Mouse (Mus musculus): Measurements from ENCODE around the gene Itgae. TPM values are rescaled to one million over a fixed set of nuclear protein-coding genes. Genes with fewer than 3 reads are reported as not detected.
A peak's percentile ranks its signal among the peaks of the same experiment; 100 is the strongest.

Gene Itgae
- polyA plus RNA-seq, 1 experiment from 2014 or later = 0.24 TPM

DNA sequence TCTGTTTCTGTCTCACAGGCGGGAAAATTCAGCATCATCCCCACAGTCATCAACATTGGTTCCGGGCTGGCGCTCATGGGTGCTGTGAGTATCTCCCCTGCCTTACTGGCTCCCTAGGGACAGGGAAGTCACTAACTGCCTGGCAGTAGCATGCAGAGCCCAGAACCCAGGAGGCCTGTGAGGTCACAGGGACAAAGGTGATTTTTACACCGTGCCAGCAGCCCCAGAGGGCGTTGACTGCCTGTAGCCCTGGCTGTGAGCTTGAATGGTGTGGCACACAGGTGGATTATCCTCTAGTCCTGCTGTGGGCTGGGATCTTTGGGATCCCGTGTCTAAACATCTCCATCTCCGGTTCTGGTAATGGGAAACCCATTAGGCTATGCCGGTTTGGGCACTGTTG lies 77.7 kb downstream of the Itgae start:
- Histone ChIP-seq H3K9me3 (ENCODE audit: control insufficient read depth, low read length) (no peaks in the 10 kb centered on the region), H3K9ac (replicated peaks; ENCODE audit: low read length) (no peak overlapping the region), H3K4me1 (ENCODE audit: control insufficient read depth, insufficient read depth, low read length) (no peaks in the 10 kb centered on the region), H3K36me3 (ENCODE audit: control insufficient read depth, insufficient read depth, low read length) (0 out of 2 replicates have a peak, but pooled peaks cover 2% of the 10 kb centered on the region), H3K27ac (replicated peaks; ENCODE audit: low read depth, low read length) (no peak overlapping the region), H3K4me2 (ENCODE audit: low read length) (no peak overlapping the region), H3K4me3 (replicated peaks; ENCODE audit: low read depth, low read length) (no peak overlapping the region), H3K27me3 (ENCODE audit: control insufficient read depth, insufficient read depth, low read length) (no peaks in the 10 kb centered on the region)
- WGBS = 82% methylated on average over 8 of the region's 8 CpGs
- ATAC-seq (ENCODE audit: low FRiP score, low TSS enrichment) (no peak), DNase-seq (no peak)

DNA sequence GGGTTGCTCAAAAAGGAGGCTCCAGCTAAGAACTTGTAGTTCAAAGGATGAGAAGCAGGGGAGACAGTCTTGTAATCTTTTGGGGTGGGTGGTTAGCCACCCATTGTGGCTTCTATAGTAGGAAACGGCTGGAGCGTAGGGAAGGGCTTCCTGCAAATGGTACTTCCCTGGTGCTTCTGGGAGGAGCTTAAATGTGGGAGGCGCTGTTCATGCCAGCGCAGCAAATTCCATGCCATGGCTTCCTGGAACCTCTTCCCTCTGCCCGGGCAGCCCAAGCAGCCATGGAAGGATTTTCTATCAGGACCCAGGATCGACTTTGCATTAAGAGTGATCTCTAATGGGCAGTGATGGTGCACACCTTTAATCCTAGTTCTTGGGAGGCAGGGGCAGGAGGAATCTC lies 78.2 kb downstream of the Itgae start:
- Histone ChIP-seq H3K4me1 (ENCODE audit: control insufficient read depth, insufficient read depth, low read length) (no peaks in the 10 kb centered on the region), H3K9ac (replicated peaks; ENCODE audit: low read length) (no peak overlapping the region), H3K27ac (replicated peaks; ENCODE audit: low read depth, low read length) (no peak overlapping the region), H3K36me3 (ENCODE audit: control insufficient read depth, insufficient read depth, low read length) (peaks cover 6% of the 10 kb centered on the region; the same call in 1 of the 2 replicates), H3K4me3 (replicated peaks; ENCODE audit: low read depth, low read length) (no peak overlapping the region), H3K27me3 (ENCODE audit: control insufficient read depth, insufficient read depth, low read length) (no peaks in the 10 kb centered on the region), H3K4me2 (ENCODE audit: low read length) (no peak overlapping the region), H3K9me3 (ENCODE audit: control insufficient read depth, low read length) (no peaks in the 10 kb centered on the region)
- ATAC-seq (ENCODE audit: low FRiP score, low TSS enrichment) (no peak), DNase-seq (no peak)
- 84% methylated on average over 6 of the region's 6 CpGs for WGBS

GRCm38 (mm10) chr11:73169231-73169630 lies 78.8 kb downstream of the Itgae start:
- 38% methylated on average over 4 of the region's 4 CpGs for WGBS
- Histone ChIP-seq H3K9me3 (ENCODE audit: control insufficient read depth, low read length) (no peaks in the 10 kb centered on the region), H3K27ac (replicated peaks; ENCODE audit: low read depth, low read length) (no peak overlapping the region), H3K4me3 (replicated peaks; ENCODE audit: low read depth, low read length) (no peak overlapping the region), H3K4me2 (ENCODE audit: low read length) (no peak overlapping the region), H3K9ac (replicated peaks; ENCODE audit: low read length) (no peak overlapping the region), H3K4me1 (ENCODE audit: control insufficient read depth, insufficient read depth, low read length) (no peaks in the 10 kb centered on the region), H3K36me3 (ENCODE audit: control insufficient read depth, insufficient read depth, low read length) (peaks cover 11% of the 10 kb centered on the region; the same call in 1 of the 2 replicates), H3K27me3 (ENCODE audit: control insufficient read depth, insufficient read depth, low read length) (no peaks in the 10 kb centered on the region)
- ATAC-seq (ENCODE audit: low FRiP score, low TSS enrichment) (no peak), DNase-seq (peak; percentile 73)

DNA sequence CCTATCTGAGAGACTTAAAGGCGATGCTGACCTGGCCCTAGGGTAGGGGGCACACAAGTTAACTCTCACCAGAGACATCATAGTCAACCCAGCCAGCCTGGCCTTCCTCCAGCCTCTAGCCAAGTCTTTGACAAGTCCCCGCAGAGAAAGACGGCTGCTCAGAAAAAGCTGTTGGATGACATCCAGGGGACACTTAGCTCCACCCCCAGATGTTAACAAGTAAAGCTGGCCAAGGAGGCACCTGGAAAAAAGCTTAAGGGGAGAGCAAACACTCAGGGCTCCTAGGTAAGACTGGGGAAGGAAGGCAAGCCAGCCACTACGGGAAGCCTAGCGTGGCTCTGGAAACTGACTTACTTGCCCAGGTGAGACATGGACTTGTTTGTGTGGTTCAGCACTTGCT lies 81.8 kb downstream of the Itgae start:
- 71% methylated on average over 5 of the region's 5 CpGs for WGBS
- H3K4me1 ChIP-seq (ENCODE audit: control insufficient read depth, insufficient read depth, low read length) = peaks cover 12% of the 10 kb centered on the region; the same call in 1 of the 2 replicates
- H3K27me3 ChIP-seq (ENCODE audit: control insufficient read depth, insufficient read depth, low read length) = no peaks in the 10 kb centered on the region
- H3K27ac ChIP-seq (replicated peaks; ENCODE audit: low read depth, low read length) = no peak overlapping the region
- ATAC-seq (ENCODE audit: low FRiP score, low TSS enrichment) (no peak), DNase-seq (no peak)
- no peak overlapping the region for H3K4me3 ChIP-seq (replicated peaks; ENCODE audit: low read depth, low read length)
- peaks cover 11% of the 10 kb centered on the region; the same call in 1 of the 2 replicates for H3K36me3 ChIP-seq (ENCODE audit: control insufficient read depth, insufficient read depth, low read length)
- H3K9me3 ChIP-seq (ENCODE audit: control insufficient read depth, low read length) = no peaks in the 10 kb centered on the region
- H3K4me2 ChIP-seq (ENCODE audit: low read length) = no peak overlapping the region
- no peak overlapping the region for H3K9ac ChIP-seq (replicated peaks; ENCODE audit: low read length)

DNA sequence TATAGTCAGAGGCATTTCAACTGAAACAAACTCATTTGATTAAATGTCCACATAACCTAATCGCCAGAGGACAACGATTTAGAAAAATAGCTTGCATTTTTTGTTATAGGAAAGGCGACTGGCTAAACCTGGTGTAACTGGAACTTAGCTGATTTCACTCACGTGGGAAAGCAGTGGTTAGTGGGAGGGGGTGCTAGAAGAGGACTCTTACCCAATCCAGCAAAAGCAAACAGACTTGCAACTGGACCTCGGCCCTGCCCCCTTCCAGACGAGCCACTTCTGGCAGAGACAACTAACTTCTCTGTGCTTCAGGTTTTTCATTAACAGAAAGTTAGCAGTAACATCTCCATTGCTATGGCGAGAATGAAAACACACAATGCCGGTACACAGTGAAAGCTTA lies 85.2 kb downstream of the Itgae start:
- Histone ChIP-seq H3K9me3 (ENCODE audit: control insufficient read depth, low read length) (no peaks in the 10 kb centered on the region), H3K4me3 (replicated peaks; ENCODE audit: low read depth, low read length) (peak overlapping the region; percentile 92), H3K27me3 (ENCODE audit: control insufficient read depth, insufficient read depth, low read length) (no peaks in the 10 kb centered on the region), H3K4me1 (ENCODE audit: control insufficient read depth, insufficient read depth, low read length) (peaks cover 26% of the 10 kb centered on the region), H3K36me3 (ENCODE audit: control insufficient read depth, insufficient read depth, low read length) (peaks cover 19% of the 10 kb centered on the region; the same call in 1 of the 2 replicates), H3K4me2 (ENCODE audit: low read length) (peak overlapping the region; percentile 72), H3K27ac (replicated peaks; ENCODE audit: low read depth, low read length) (no peak overlapping the region), H3K9ac (replicated peaks; ENCODE audit: low read length) (peak overlapping the region; percentile 82; the same call in 1 of the 2 replicates)
- ATAC-seq (ENCODE audit: low FRiP score, low TSS enrichment) (no peak), DNase-seq (no peak)
- 51% methylated on average over 8 of the region's 8 CpGs for WGBS

DNA sequence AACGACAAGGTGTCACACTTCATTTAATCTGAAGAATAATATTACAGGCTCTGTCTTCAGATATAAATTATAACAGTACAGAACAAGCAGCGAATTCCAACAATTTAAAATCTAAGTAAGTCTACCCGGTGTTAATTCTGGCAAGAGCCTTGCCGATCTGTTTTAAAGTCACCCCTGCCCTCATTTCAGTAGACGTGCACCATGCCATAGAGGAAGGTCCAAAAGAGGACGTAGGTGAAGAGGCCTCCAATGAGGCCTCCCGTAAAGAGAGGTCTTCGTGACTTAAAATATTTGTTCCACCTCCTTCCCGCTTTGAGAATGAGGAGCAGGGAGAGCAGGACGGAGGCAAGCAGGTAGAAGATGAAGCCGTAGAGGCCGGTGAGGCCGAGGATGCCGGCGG lies 85.8 kb downstream of the Itgae start:
- Histone ChIP-seq H3K36me3 (ENCODE audit: control insufficient read depth, insufficient read depth, low read length) (peaks cover 22% of the 10 kb centered on the region; the same call in 1 of the 2 replicates), H3K9ac (replicated peaks; ENCODE audit: low read length) (peak overlapping the region; percentile 82), H3K27me3 (ENCODE audit: control insufficient read depth, insufficient read depth, low read length) (no peaks in the 10 kb centered on the region), H3K4me3 (replicated peaks; ENCODE audit: low read depth, low read length) (peak overlapping the region; percentile 92), H3K4me1 (ENCODE audit: control insufficient read depth, insufficient read depth, low read length) (peaks cover 26% of the 10 kb centered on the region), H3K4me2 (ENCODE audit: low read length) (peak overlapping the region; percentile 72), H3K27ac (replicated peaks; ENCODE audit: low read depth, low read length) (peak overlapping the region; percentile 86), H3K9me3 (ENCODE audit: control insufficient read depth, low read length) (no peaks in the 10 kb centered on the region)
- DNase-seq (peak; percentile 14), ATAC-seq (ENCODE audit: low FRiP score, low TSS enrichment) (no peak)
- under 1% methylated on average over 15 of the region's 15 CpGs for WGBS

- DNase-seq (peak; percentile 98), ATAC-seq (ENCODE audit: low FRiP score, low TSS enrichment) (peak; percentile 98)
- under 1% methylated on average over 81 of the region's 81 CpGs for WGBS
- Histone ChIP-seq H3K4me3 (replicated peaks; ENCODE audit: low read depth, low read length) (peak within 1 kb of the TSS; percentile 92), H3K9ac (replicated peaks; ENCODE audit: low read length) (peak within 1 kb of the TSS; percentile 82), H3K9me3 (ENCODE audit: control insufficient read depth, low read length) (no peaks in the 10 kb centered on the region), H3K36me3 (ENCODE audit: control insufficient read depth, insufficient read depth, low read length) (peaks cover 20% of the 10 kb centered on the region; the same call in 1 of the 2 replicates), H3K4me2 (ENCODE audit: low read length) (peak within 1 kb of the TSS; percentile 72), H3K27me3 (ENCODE audit: control insufficient read depth, insufficient read depth, low read length) (no peaks in the 10 kb centered on the region), H3K27ac (replicated peaks; ENCODE audit: low read depth, low read length) (peak within 1 kb of the TSS; percentile 86), H3K4me1 (ENCODE audit: control insufficient read depth, insufficient read depth, low read length) (peaks cover 26% of the 10 kb centered on the region)
These were observed 86.5 kb downstream of the Itgae start, which contains the start of the genes Emc6 and Tax1bp3 for GRCm38 (mm10) chr11:73176608-73177508. Emc6 (minus strand) TSS chr11:73177037. Tax1bp3 (plus strand) TSS chr11:73177083.

- Histone ChIP-seq H3K27me3 (ENCODE audit: control insufficient read depth, insufficient read depth, low read length) (no peaks in the 10 kb centered on the region), H3K9ac (replicated peaks; ENCODE audit: low read length) (peak overlapping the region; percentile 82), H3K27ac (replicated peaks; ENCODE audit: low read depth, low read length) (peak overlapping the region; percentile 86), H3K4me2 (ENCODE audit: low read length) (peak overlapping the region; percentile 72), H3K4me1 (ENCODE audit: control insufficient read depth, insufficient read depth, low read length) (peaks cover 26% of the 10 kb centered on the region), H3K4me3 (replicated peaks; ENCODE audit: low read depth, low read length) (peak overlapping the region; percentile 92), H3K9me3 (ENCODE audit: control insufficient read depth, low read length) (no peaks in the 10 kb centered on the region), H3K36me3 (ENCODE audit: control insufficient read depth, insufficient read depth, low read length) (peaks cover 26% of the 10 kb centered on the region; the same call in 1 of the 2 replicates)
- DNase-seq (peak; percentile 74), ATAC-seq (ENCODE audit: low FRiP score, low TSS enrichment) (peak; percentile 62)
- WGBS = 0% methylated on average over 28 of the region's 28 CpGs
These were observed 87.1 kb downstream of the Itgae start for GRCm38 (mm10) chr11:73177509-73177875.

Measured in midbrain, embryonic 14.5 days (tissue).